Mouse (Mus musculus): ENCODE results near the gene Cyth1. TPM values are rescaled to one million over a fixed set of nuclear protein-coding genes. Genes with fewer than 3 reads are reported as not detected.
A peak's percentile ranks its signal among the peaks of the same experiment; 100 is the strongest.

Gene Cyth1
- polyA plus RNA-seq, 1 experiment = 19.5 TPM

DNA sequence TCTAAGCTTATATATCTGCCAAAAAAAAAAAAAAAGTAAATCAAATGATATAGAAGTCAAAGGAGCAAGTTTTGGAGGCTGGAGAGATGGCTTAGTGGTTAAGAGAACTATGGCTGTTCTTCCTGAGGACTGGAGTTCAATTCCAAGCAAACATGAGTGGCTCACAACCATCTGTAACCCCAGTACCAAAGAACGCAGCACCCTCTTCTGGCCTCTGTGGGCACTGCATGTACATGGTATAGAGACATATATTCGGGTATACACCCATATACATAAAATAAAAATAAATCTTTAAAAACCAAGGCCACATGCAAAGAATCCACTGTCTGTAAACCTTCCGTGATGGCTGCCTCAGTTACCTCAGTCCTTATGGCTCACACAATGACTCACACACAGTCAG, 21.4 kb upstream of the Cyth1 start:
- no peak for DNase-seq
- no peaks in the 10 kb centered on the region for H3K27me3 ChIP-seq (replicated peaks; ENCODE audit: control insufficient read depth, insufficient read depth, low read length)
- H3K27ac ChIP-seq (ENCODE audit: insufficient read depth, low read depth, low read length) = no peak overlapping the region
- peaks cover 4% of the 10 kb centered on the region for H3K36me3 ChIP-seq (ENCODE audit: control insufficient read depth, insufficient read depth, low read length)
- 96% methylated on average over 3 of the region's 3 CpGs for WGBS
- peak; percentile 35; the same call in 1 of the 2 replicates for TF ChIP-seq CTCF (conservative IDR thresholded peaks at IDR 0.05; ENCODE audit: insufficient read depth, insufficient read length, low read depth, low read length)
- no peak for TF ChIP-seq POLR2A (IDR thresholded peaks at IDR 0.05; ENCODE audit: low read depth, low read length)
- no peaks in the 10 kb centered on the region for H3K4me1 ChIP-seq (ENCODE audit: control insufficient read depth, insufficient read depth, low read length)
- no peak overlapping the region for H3K4me3 ChIP-seq (ENCODE audit: insufficient read depth, low read depth, low read length)

DNA sequence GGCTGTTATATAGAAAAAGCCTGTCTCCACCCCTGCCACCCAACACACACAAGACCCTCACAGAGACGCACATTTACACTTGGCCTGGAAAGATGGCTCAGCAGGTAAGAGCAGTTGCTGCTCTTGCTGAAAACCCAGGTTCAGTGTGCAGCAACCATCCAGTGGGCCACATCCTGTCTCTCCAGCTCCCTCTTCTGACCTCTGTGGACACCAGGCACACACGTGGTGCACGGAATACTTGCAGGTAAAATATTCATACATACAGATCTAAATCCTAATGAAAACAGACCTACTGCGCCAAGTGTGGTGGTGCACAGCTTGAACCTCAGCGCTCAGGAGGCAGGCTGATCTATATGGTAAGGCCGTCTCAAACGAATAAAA, 18.3 kb upstream of the Cyth1 start:
- peaks cover 2% of the 10 kb centered on the region for H3K36me3 ChIP-seq (ENCODE audit: control insufficient read depth, insufficient read depth, low read length)
- DNase-seq = no peak
- H3K27me3 ChIP-seq (replicated peaks; ENCODE audit: control insufficient read depth, insufficient read depth, low read length) = no peaks in the 10 kb centered on the region
- no peak overlapping the region for H3K27ac ChIP-seq (ENCODE audit: insufficient read depth, low read depth, low read length)
- TF ChIP-seq POLR2A (IDR thresholded peaks at IDR 0.05; ENCODE audit: low read depth, low read length) (no peak), CTCF (conservative IDR thresholded peaks at IDR 0.05; ENCODE audit: insufficient read depth, insufficient read length, low read depth, low read length) (peak; percentile 36)
- no peaks in the 10 kb centered on the region for H3K4me1 ChIP-seq (ENCODE audit: control insufficient read depth, insufficient read depth, low read length)
- 79% methylated on average over 7 of the region's 7 CpGs for WGBS
- no peak overlapping the region for H3K4me3 ChIP-seq (ENCODE audit: insufficient read depth, low read depth, low read length)

DNA sequence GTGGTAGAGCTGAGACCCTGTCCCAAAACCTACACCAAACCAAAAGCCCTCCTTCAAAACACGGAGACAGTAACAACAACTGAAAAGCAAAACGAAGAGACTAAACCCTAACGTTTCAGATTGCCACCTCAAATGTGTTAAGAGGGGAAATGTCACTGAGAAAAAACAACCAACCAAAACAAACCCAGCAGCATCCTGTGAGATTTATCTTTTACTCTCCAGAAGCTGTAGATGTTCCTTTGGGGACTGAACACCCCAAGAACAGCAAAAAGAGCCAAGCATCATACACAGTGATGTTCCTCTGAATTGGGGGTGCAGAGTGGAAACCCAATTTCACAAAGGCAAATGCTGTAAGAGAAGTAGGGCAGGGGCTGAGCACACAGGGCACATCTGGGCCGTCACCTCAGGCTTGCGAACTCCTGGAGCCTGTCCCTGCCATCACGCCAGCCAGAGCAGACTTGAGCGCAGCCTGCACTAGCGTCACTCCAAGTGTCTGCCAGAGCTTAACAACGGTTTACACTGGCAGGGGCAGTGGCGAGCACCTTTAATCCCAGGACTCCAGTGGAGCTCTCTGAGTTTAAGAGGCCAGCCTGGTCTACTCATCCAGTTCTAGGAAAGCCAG, 17.8 kb upstream of the Cyth1 start:
- no peak overlapping the region for H3K27ac ChIP-seq (ENCODE audit: insufficient read depth, low read depth, low read length)
- H3K36me3 ChIP-seq (ENCODE audit: control insufficient read depth, insufficient read depth, low read length) = peaks cover 2% of the 10 kb centered on the region
- no peaks in the 10 kb centered on the region for H3K27me3 ChIP-seq (replicated peaks; ENCODE audit: control insufficient read depth, insufficient read depth, low read length)
- DNase-seq = no peak
- WGBS = 80% methylated on average over 10 of the region's 10 CpGs
- H3K4me1 ChIP-seq (ENCODE audit: control insufficient read depth, insufficient read depth, low read length) = no peaks in the 10 kb centered on the region
- no peak overlapping the region for H3K4me3 ChIP-seq (ENCODE audit: insufficient read depth, low read depth, low read length)
- TF ChIP-seq POLR2A (IDR thresholded peaks at IDR 0.05; ENCODE audit: low read depth, low read length) = no peak
- no peak for TF ChIP-seq CTCF (conservative IDR thresholded peaks at IDR 0.05; ENCODE audit: insufficient read depth, insufficient read length, low read depth, low read length)

DNA sequence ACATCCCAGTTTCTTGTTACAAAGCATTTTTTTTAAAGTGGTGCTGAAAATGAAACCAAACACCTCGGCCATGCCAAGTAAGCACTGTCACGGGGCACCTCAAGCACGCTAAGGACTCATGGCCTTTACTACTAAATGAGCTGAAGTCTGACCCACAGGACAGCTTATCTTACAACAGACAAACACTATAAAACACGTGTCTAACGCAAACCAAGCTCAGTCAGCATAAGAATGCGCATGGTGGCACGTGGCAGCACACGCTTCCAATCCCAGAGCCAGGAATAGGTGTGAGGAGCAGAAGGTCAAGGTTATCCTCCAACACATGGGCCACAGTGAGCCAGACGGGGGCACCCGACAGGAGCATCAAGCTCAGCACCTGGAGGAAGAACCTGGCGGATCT, 17.2 kb upstream of the Cyth1 start:
- WGBS = 66% methylated on average over 11 of the region's 11 CpGs
- no peak overlapping the region for H3K4me3 ChIP-seq (ENCODE audit: insufficient read depth, low read depth, low read length)
- no peak for DNase-seq
- H3K27me3 ChIP-seq (replicated peaks; ENCODE audit: control insufficient read depth, insufficient read depth, low read length) = no peaks in the 10 kb centered on the region
- peaks cover 2% of the 10 kb centered on the region for H3K36me3 ChIP-seq (ENCODE audit: control insufficient read depth, insufficient read depth, low read length)
- no peak overlapping the region for H3K27ac ChIP-seq (ENCODE audit: insufficient read depth, low read depth, low read length)
- no peaks in the 10 kb centered on the region for H3K4me1 ChIP-seq (ENCODE audit: control insufficient read depth, insufficient read depth, low read length)
- TF ChIP-seq POLR2A (IDR thresholded peaks at IDR 0.05; ENCODE audit: low read depth, low read length) (no peak), CTCF (conservative IDR thresholded peaks at IDR 0.05; ENCODE audit: insufficient read depth, insufficient read length, low read depth, low read length) (no peak)

DNA sequence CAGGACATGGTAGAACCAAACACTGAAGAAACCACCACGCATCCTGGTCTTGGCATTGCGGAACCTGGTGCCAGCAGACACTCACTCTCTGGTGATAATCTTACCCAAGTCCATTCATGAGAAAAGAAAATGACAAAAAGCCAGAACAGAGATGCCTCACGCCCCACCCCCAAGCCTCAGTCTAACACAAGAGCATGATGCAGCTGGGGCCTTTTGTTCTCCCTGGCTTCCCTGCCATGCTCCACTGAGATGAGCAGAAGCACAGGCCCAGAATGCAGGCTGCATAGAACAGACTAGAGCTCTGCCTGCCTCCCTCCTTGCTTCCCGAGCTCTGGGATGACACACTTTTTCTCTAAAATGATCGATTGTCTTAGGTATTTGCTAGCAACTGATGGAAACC, 14.8 kb upstream of the Cyth1 start:
- Histone ChIP-seq H3K27ac (ENCODE audit: insufficient read depth, low read depth, low read length) (no peak overlapping the region), H3K27me3 (replicated peaks; ENCODE audit: control insufficient read depth, insufficient read depth, low read length) (no peaks in the 10 kb centered on the region), H3K4me3 (ENCODE audit: insufficient read depth, low read depth, low read length) (no peak overlapping the region), H3K4me1 (ENCODE audit: control insufficient read depth, insufficient read depth, low read length) (no peaks in the 10 kb centered on the region), H3K36me3 (ENCODE audit: control insufficient read depth, insufficient read depth, low read length) (no peaks in the 10 kb centered on the region; the same call in 1 of the 2 replicates)
- no peak for TF ChIP-seq POLR2A (IDR thresholded peaks at IDR 0.05; ENCODE audit: low read depth, low read length)
- TF ChIP-seq CTCF (conservative IDR thresholded peaks at IDR 0.05; ENCODE audit: insufficient read depth, insufficient read length, low read depth, low read length) = no peak
- WGBS = 96% methylated on average over 5 of the region's 5 CpGs
- no peak for DNase-seq

DNA sequence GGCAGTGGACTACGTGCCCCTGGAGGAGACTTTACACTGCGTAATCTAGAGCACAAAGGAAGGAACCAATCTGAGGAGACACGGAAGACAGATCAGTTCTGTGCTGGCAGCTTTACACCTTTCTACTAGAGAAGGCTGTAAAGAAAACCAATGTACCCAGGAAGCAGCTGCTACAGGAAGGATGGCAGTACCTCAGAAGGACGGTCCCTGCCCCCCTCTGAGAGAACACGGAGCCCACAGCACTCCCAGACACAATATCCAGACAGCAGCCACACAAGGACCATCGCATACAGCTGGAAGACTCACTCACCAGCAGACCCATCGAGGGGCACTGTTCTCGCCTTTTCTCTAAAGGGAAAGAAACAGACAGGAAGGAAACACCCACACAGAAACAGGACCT, 11.7 kb upstream of the Cyth1 start:
- H3K27me3 ChIP-seq (replicated peaks; ENCODE audit: control insufficient read depth, insufficient read depth, low read length) = no peaks in the 10 kb centered on the region
- H3K4me3 ChIP-seq (ENCODE audit: insufficient read depth, low read depth, low read length) = no peak overlapping the region
- no peaks in the 10 kb centered on the region for H3K4me1 ChIP-seq (ENCODE audit: control insufficient read depth, insufficient read depth, low read length)
- TF ChIP-seq POLR2A (IDR thresholded peaks at IDR 0.05; ENCODE audit: low read depth, low read length) (no peak), CTCF (conservative IDR thresholded peaks at IDR 0.05; ENCODE audit: insufficient read depth, insufficient read length, low read depth, low read length) (no peak)
- H3K27ac ChIP-seq (ENCODE audit: insufficient read depth, low read depth, low read length) = no peak overlapping the region
- H3K36me3 ChIP-seq (ENCODE audit: control insufficient read depth, insufficient read depth, low read length) = no peaks in the 10 kb centered on the region; the same call in 1 of the 2 replicates
- DNase-seq = no peak
- WGBS = 67% methylated on average over 8 of the region's 8 CpGs

DNA sequence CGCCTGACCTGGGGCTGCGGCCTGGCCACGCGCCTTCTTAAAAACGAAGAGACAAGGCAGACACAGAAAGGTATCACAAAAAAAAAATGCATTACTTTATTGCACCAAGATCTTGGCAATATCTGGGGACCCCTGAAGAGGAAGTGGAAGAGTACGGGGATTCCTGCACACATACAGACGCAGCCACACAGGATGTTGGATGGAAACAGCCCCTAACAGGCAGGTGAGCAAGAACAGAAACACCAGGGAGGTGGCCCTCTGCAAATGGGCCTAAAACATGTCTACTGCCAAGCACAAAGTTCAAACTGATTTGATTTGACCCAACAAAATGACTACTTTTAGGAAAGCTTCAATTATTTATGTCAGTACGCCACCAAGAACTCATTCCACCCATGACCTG, 11.2 kb upstream of the Cyth1 start:
- 92% methylated on average over 8 of the region's 8 CpGs for WGBS
- Histone ChIP-seq H3K4me3 (ENCODE audit: insufficient read depth, low read depth, low read length) (no peak overlapping the region), H3K4me1 (ENCODE audit: control insufficient read depth, insufficient read depth, low read length) (peaks cover 3% of the 10 kb centered on the region; the same call in 1 of the 2 replicates), H3K27ac (ENCODE audit: insufficient read depth, low read depth, low read length) (no peak overlapping the region), H3K27me3 (replicated peaks; ENCODE audit: control insufficient read depth, insufficient read depth, low read length) (no peaks in the 10 kb centered on the region), H3K36me3 (ENCODE audit: control insufficient read depth, insufficient read depth, low read length) (no peaks in the 10 kb centered on the region)
- no peak for DNase-seq
- TF ChIP-seq CTCF (conservative IDR thresholded peaks at IDR 0.05; ENCODE audit: insufficient read depth, insufficient read length, low read depth, low read length) (no peak), POLR2A (IDR thresholded peaks at IDR 0.05; ENCODE audit: low read depth, low read length) (no peak)

All from kidney, adult 2 months (tissue).